Mouse (Mus musculus): ENCODE data around the gene Bpifb9a. TPM values are rescaled to one million over a fixed set of nuclear protein-coding genes. Genes with fewer than 3 reads are reported as not detected.
"Not testable (repeated sequence)": the region's sequence is repeated elsewhere in the genome, so short reads cannot be mapped to it uniquely, and the experiment has no call there.

Bpifb9a gene
- polyA plus RNA-seq, 1 experiment from 2014 or later, result not detected

DNA sequence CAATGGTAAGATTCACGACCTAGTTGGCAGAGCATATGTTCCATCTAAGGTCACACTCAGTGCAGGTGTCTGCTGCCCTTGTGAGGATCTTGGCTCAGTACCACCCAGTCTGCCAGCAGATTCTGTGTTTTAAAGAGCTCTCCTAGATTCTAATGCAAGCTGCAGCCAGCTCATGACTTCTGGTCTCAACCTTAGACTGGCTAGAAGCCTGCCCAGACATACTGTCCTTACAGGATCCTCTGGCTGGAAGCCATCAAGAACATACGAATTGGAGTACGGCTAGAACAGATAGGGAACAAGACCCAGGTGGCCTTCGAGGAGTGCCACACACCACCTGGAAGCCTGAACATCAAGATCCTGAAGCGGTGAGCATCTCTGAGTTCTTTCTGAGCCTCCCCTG is 29.8 kb upstream of the Bpifb9a start:
- no peak overlapping the region for H3K9ac ChIP-seq (ENCODE audit: low read length)
- no peak for ATAC-seq (ENCODE audit: insufficient number of reproducible peaks, low FRiP score, low TSS enrichment, low read depth)
- no peak overlapping the region for H3K4me3 ChIP-seq (ENCODE audit: low read depth, low read length)
- peaks cover 10% of the 10 kb centered on the region for H3K4me1 ChIP-seq (ENCODE audit: control insufficient read depth, insufficient read depth, low read length)
- H3K27me3 ChIP-seq (ENCODE audit: control insufficient read depth, insufficient read depth, low read length), result no peaks in the 10 kb centered on the region
- 78% methylated on average over 5 of the region's 5 CpGs for WGBS
- H3K4me2 ChIP-seq (ENCODE audit: low read depth, severe bottlenecking), result no peak overlapping the region
- no peaks in the 10 kb centered on the region for H3K9me3 ChIP-seq (ENCODE audit: control insufficient read depth, low read length)
- no peak for DNase-seq (ENCODE audit: low spot score)
- no peaks in the 10 kb centered on the region for H3K36me3 ChIP-seq (ENCODE audit: control insufficient read depth, insufficient read depth, low read length)
- H3K27ac ChIP-seq (replicated peaks; ENCODE audit: low read depth, low read length), result no peak overlapping the region

DNA sequence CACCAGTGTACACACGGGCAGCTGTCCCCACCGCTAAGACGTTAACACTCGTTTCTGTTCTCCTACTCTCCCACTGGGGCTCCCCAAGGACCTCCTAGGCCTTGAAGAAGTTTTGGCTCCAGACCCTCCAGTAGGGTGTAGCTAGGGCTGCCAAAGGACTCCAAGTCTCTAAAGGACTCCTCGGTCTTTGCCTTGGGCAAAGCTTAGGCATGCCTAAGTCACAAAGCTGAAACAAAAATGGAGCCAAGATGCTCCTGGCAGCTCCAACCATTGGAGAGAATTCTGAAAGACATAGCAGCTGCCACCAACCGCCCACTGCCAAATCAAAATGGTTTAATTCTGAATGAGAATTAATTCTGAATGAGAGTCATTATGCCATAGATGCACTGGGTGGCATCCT is 24.2 kb upstream of the Bpifb9a start:
- no peaks in the 10 kb centered on the region for H3K27me3 ChIP-seq (ENCODE audit: control insufficient read depth, insufficient read depth, low read length)
- H3K27ac ChIP-seq (replicated peaks; ENCODE audit: low read depth, low read length), result no peak overlapping the region
- DNase-seq (ENCODE audit: low spot score), result no peak
- WGBS, result 93% methylated on average over 6 of the region's 6 CpGs
- no peaks in the 10 kb centered on the region for H3K36me3 ChIP-seq (ENCODE audit: control insufficient read depth, insufficient read depth, low read length)
- no peak for ATAC-seq (ENCODE audit: insufficient number of reproducible peaks, low FRiP score, low TSS enrichment, low read depth)
- H3K4me1 ChIP-seq (ENCODE audit: control insufficient read depth, insufficient read depth, low read length), result no peaks in the 10 kb centered on the region
- H3K9me3 ChIP-seq (ENCODE audit: control insufficient read depth, low read length), result no peaks in the 10 kb centered on the region
- no peak overlapping the region for H3K9ac ChIP-seq (ENCODE audit: low read length)
- H3K4me2 ChIP-seq (ENCODE audit: low read depth, severe bottlenecking), result no peak overlapping the region
- no peak overlapping the region for H3K4me3 ChIP-seq (ENCODE audit: low read depth, low read length)

DNA sequence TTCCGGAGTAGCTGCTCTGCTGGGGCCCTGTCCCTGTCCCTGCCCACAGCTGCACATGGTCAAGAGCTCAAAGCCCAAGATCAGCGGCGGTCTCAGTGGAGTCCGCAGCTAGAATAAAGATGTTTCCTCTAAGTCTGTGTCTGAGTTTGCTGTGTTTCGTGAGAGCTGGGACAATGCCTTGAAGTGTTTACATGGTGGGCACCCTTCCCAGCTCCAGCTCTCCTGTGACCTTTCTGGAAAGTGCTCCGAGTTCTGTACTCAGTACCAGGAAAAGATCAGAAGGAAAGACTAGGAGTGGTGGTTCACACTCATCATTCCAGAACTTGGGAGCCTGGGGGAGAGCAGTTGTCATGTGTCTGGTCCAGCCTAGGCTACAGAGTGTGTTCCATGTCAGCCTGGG is 16.9 kb upstream of the Bpifb9a start:
- no peak overlapping the region for H3K4me3 ChIP-seq (ENCODE audit: low read depth, low read length)
- no peak for DNase-seq (ENCODE audit: low spot score)
- H3K36me3 ChIP-seq (ENCODE audit: control insufficient read depth, insufficient read depth, low read length), result no peaks in the 10 kb centered on the region
- H3K27me3 ChIP-seq (ENCODE audit: control insufficient read depth, insufficient read depth, low read length), result no peaks in the 10 kb centered on the region
- no peak overlapping the region for H3K4me2 ChIP-seq (ENCODE audit: low read depth, severe bottlenecking)
- ATAC-seq (ENCODE audit: insufficient number of reproducible peaks, low FRiP score, low TSS enrichment, low read depth), result no peak
- no peak overlapping the region for H3K27ac ChIP-seq (replicated peaks; ENCODE audit: low read depth, low read length)
- H3K9me3 ChIP-seq (ENCODE audit: control insufficient read depth, low read length), result no peaks in the 10 kb centered on the region
- 89% methylated on average over 6 of the region's 6 CpGs for WGBS
- no peaks in the 10 kb centered on the region for H3K4me1 ChIP-seq (ENCODE audit: control insufficient read depth, insufficient read depth, low read length)
- H3K9ac ChIP-seq (ENCODE audit: low read length), result no peak overlapping the region

DNA sequence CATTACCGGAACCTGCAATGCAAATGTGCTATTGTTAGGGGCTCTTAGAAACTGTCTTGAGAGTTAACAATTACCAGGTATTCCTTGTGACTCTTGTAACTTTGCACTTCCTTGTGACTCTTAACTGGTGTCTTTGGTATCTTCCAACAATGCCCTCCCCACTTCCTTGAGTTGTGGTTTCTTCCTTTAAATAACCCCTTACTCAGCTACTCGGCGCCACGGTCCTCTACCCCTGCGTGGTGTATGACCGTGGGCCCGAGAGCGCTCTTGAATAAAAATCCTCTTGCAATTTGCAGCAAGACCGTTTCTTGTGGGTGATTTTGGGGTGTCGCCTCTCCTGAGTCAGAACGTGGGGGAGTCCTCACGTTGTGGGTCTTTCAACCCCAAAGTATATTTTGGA is 14.9 kb upstream of the Bpifb9a start:
- not testable (repeated sequence) for ATAC-seq (ENCODE audit: insufficient number of reproducible peaks, low FRiP score, low TSS enrichment, low read depth); H3K36me3 ChIP-seq (ENCODE audit: control insufficient read depth, insufficient read depth, low read length); H3K9ac ChIP-seq (ENCODE audit: low read length); H3K4me3 ChIP-seq (ENCODE audit: low read depth, low read length); H3K9me3 ChIP-seq (ENCODE audit: control insufficient read depth, low read length); H3K4me1 ChIP-seq (ENCODE audit: control insufficient read depth, insufficient read depth, low read length); H3K4me2 ChIP-seq (ENCODE audit: low read depth, severe bottlenecking); H3K27ac ChIP-seq (replicated peaks; ENCODE audit: low read depth, low read length); H3K27me3 ChIP-seq (ENCODE audit: control insufficient read depth, insufficient read depth, low read length); DNase-seq (ENCODE audit: low spot score)
- 96% methylated on average over 11 of the region's 12 CpGs for WGBS

DNA sequence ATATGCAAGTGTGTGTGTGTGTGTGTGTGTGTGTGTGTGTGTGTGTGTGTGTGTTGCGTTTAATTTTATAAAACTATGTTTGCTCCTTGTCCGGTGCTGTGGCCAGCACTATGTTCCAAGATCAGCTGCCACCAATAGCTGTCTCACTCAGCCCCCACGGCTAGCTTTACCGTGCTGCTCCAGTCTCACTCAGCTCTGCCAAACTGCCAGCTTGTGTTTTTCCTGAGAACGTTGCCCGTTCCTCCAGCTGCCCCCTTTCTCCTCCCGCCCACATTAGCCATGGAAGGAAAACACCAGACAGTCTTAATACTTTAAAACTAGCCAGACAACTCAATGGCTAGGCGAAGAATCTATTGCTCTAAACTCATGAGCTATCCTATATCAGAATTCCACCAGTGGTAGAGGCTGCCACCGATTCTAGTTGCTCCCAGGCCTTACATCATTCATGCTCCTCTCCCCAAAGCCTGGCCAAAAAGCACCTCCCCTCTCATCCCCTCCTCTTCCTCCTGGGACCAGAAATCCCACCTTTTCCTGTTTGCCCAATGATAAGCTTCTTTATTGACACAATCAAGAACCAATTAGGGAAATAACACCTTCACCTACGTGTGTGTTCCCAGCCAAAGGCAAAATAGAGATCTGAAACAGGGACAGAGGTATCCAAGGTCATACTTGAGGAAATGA is 14.2 kb upstream of the Bpifb9a start:
- Histone ChIP-seq H3K4me3 (ENCODE audit: low read depth, low read length) (no peak overlapping the region), H3K36me3 (ENCODE audit: control insufficient read depth, insufficient read depth, low read length) (no peaks in the 10 kb centered on the region), H3K27me3 (ENCODE audit: control insufficient read depth, insufficient read depth, low read length) (no peaks in the 10 kb centered on the region), H3K9ac (ENCODE audit: low read length) (no peak overlapping the region), H3K9me3 (ENCODE audit: control insufficient read depth, low read length) (no peaks in the 10 kb centered on the region), H3K4me1 (ENCODE audit: control insufficient read depth, insufficient read depth, low read length) (no peaks in the 10 kb centered on the region), H3K27ac (replicated peaks; ENCODE audit: low read depth, low read length) (no peak overlapping the region), H3K4me2 (ENCODE audit: low read depth, severe bottlenecking) (no peak overlapping the region)
- no peak for ATAC-seq (ENCODE audit: insufficient number of reproducible peaks, low FRiP score, low TSS enrichment, low read depth)
- 89% methylated on average over 10 of the region's 10 CpGs for WGBS
- DNase-seq (ENCODE audit: low spot score), result no peak

DNA sequence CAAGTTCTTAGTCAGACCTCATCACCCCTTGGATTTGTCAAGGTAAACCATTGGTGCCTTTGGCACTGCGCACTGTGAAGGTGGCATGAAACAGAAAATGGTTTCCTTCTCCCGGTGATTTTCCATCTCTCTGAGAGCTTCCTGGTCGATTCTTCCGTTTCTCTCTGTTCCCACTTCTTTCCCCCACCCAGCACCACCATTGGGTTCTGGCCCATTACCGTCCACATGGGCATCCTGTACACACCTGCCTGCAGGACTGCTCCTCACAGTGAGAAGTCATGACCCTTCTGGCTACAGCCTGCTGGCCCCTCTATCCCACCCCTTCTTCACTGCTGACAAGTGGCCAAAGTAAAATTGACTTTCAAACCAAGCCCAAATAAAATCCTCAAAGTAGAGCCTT is 12.3 kb upstream of the Bpifb9a start:
- no peak for ATAC-seq (ENCODE audit: insufficient number of reproducible peaks, low FRiP score, low TSS enrichment, low read depth)
- no peaks in the 10 kb centered on the region for H3K36me3 ChIP-seq (ENCODE audit: control insufficient read depth, insufficient read depth, low read length)
- H3K4me1 ChIP-seq (ENCODE audit: control insufficient read depth, insufficient read depth, low read length), result no peaks in the 10 kb centered on the region
- H3K4me2 ChIP-seq (ENCODE audit: low read depth, severe bottlenecking), result no peak overlapping the region
- H3K27me3 ChIP-seq (ENCODE audit: control insufficient read depth, insufficient read depth, low read length), result no peaks in the 10 kb centered on the region
- 91% methylated on average over 5 of the region's 5 CpGs for WGBS
- no peak for DNase-seq (ENCODE audit: low spot score)
- no peak overlapping the region for H3K27ac ChIP-seq (replicated peaks; ENCODE audit: low read depth, low read length)
- no peak overlapping the region for H3K9ac ChIP-seq (ENCODE audit: low read length)
- H3K4me3 ChIP-seq (ENCODE audit: low read depth, low read length), result no peak overlapping the region
- no peaks in the 10 kb centered on the region for H3K9me3 ChIP-seq (ENCODE audit: control insufficient read depth, low read length)

DNA sequence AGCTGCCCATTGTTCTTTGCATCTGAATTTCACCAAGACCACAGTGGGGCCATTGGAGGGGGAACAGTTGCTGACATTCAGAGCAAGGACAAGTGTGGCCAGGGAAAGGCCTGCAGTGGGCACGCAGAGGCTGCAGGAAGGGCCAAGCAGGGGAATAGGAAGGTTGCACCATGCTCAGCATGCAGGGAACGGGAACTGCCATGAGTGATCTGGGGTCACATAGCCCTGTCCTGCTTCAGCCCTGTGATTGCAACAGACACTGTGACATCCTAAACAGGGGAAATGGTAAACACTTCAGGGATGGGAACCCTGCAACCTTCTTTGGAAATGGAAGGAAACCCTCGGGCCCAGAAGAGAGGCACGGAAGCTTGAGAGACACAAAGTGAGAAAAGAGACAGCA is 2.4 kb upstream of the Bpifb9a start:
- not testable (repeated sequence) for ATAC-seq (ENCODE audit: insufficient number of reproducible peaks, low FRiP score, low TSS enrichment, low read depth); H3K27me3 ChIP-seq (ENCODE audit: control insufficient read depth, insufficient read depth, low read length); H3K4me2 ChIP-seq (ENCODE audit: low read depth, severe bottlenecking); H3K9me3 ChIP-seq (ENCODE audit: control insufficient read depth, low read length); DNase-seq (ENCODE audit: low spot score); H3K4me1 ChIP-seq (ENCODE audit: control insufficient read depth, insufficient read depth, low read length); H3K36me3 ChIP-seq (ENCODE audit: control insufficient read depth, insufficient read depth, low read length); H3K4me3 ChIP-seq (ENCODE audit: low read depth, low read length); H3K27ac ChIP-seq (replicated peaks; ENCODE audit: low read depth, low read length); H3K9ac ChIP-seq (ENCODE audit: low read length)
- WGBS, result 86% methylated on average over 2 of the region's 4 CpGs

DNA sequence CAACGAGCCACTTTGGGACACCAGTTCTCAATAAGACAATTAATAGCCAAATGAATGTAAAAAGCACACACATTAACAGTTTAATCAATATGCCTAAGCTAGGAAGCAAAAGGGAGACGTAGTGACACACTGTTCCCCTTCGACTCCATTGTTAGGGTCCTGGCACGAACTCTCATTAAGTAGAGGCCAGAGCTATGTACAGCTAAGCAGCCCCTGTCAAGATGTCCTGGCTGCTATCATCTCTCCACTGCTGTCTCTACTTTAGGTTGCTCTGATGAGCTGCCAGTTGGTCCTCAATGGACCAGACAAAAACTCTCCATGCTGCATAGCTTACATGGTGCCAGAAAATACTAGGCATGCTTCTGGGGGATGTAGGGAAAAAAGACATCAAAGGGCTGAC is 1.9 kb upstream of the Bpifb9a start:
- Histone ChIP-seq H3K9me3 (ENCODE audit: control insufficient read depth, low read length) (no peaks in the 10 kb centered on the region), H3K4me2 (ENCODE audit: low read depth, severe bottlenecking) (no peak overlapping the region), H3K27ac (replicated peaks; ENCODE audit: low read depth, low read length) (no peak overlapping the region), H3K4me3 (ENCODE audit: low read depth, low read length) (no peak overlapping the region), H3K27me3 (ENCODE audit: control insufficient read depth, insufficient read depth, low read length) (no peaks in the 10 kb centered on the region), H3K9ac (ENCODE audit: low read length) (no peak overlapping the region), H3K36me3 (ENCODE audit: control insufficient read depth, insufficient read depth, low read length) (no peaks in the 10 kb centered on the region), H3K4me1 (ENCODE audit: control insufficient read depth, insufficient read depth, low read length) (no peaks in the 10 kb centered on the region)
- DNase-seq (ENCODE audit: low spot score), result no peak
- WGBS, result 83% methylated on average over 4 of the region's 4 CpGs
- ATAC-seq (ENCODE audit: insufficient number of reproducible peaks, low FRiP score, low TSS enrichment, low read depth), result no peak

DNA sequence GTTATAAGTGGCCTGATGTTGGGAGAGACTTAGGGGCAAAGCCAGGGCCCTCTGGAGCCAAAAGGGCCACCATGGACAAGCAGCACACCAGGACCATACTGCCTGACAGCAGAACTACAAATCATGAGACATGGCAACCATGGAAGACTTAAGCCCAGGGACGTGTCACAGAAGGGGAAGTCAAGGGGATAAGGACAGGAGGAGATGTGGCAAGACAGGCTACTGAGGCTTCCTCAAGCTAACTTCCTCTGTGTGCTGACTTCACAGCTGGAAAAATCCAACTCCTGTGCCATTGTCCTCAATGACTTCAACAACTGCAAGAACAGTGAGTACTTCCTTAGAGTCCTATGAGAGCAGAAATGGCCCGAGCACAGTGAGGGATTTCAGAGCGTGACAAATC is 6.7 kb downstream of the Bpifb9a start:
- not testable (repeated sequence) for DNase-seq (ENCODE audit: low spot score); H3K9ac ChIP-seq (ENCODE audit: low read length); H3K4me2 ChIP-seq (ENCODE audit: low read depth, severe bottlenecking); H3K4me1 ChIP-seq (ENCODE audit: control insufficient read depth, insufficient read depth, low read length); H3K27me3 ChIP-seq (ENCODE audit: control insufficient read depth, insufficient read depth, low read length); ATAC-seq (ENCODE audit: insufficient number of reproducible peaks, low FRiP score, low TSS enrichment, low read depth); H3K27ac ChIP-seq (replicated peaks; ENCODE audit: low read depth, low read length); H3K9me3 ChIP-seq (ENCODE audit: control insufficient read depth, low read length); H3K36me3 ChIP-seq (ENCODE audit: control insufficient read depth, insufficient read depth, low read length); H3K4me3 ChIP-seq (ENCODE audit: low read depth, low read length)
- 92% methylated on average over 2 of the region's 3 CpGs for WGBS
